Mouse (Mus musculus) megakaryocyte-erythroid progenitor cell, adult 5-6 weeks (primary cell): Measurements from ENCODE around the gene Ankrd2. TPM values are rescaled to one million over a fixed set of nuclear protein-coding genes. Genes with fewer than 3 reads are reported as not detected.

Experiments used
- ATAC-seq: replicated peaks from 2 replicates; pipeline ENCODE4 v1.8.0; 2016; ENCODE audit warnings: mild to moderate bottlenecking, inconsistent platforms; ENCODE audit not compliant: severe bottlenecking, poor library complexity, low FRiP score, low TSS enrichment
- total RNA-seq, 2 experiments: library from RNA; stranded (forward) in 1 of 2; stranded (reverse) in 1 of 2; fragments of 200-1000, 215-1000 nt in 1 of 2; fragments of >200 nt in 1 of 2; fragmentation: Nextera tagmentation in 1 of 2; gene quantifications; 2 replicates each; pipeline ENCODE4 v1.2.3; 2014 to 2017

Ankrd2 gene
- total RNA-seq, 2 experiments from 2014 or later, result not detected

- no peak for ATAC-seq
These were observed 24.7 kb upstream of the Ankrd2 start for GRCm38 (mm10) chr19:42011123-42011522.

DNA sequence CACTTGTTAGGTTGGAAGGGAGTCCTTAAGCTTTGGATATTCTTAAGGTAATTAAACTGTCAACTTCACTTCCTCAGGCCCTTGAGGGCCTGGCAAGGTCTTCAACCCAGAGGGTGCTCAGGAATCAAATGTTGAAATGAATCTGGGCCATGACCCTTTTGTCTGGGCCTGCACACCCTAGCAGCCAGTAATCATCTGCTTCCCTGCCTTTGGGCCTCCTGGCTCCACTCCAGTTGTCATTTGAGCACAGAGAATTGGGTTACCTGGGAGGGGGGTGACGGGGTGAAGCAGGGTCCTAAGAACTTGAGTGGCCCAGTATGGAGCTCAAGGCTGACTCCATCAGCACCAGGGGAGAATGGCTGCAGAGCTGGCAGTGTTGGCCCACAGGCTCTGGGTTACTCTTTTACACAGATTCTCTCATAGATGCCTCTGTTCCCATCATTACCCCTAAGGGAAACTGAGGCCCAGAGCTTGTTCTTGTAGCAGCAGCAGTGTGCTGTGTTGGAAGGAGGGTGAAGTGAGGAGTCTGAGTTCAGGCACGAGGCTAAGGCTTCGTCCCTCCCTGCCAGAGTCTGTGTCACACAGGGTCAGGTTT lies 21.5 kb upstream of the Ankrd2 start:
- ATAC-seq, result no peak

- no peak for ATAC-seq
These were observed 20.8 kb upstream of the Ankrd2 start for GRCm38 (mm10) chr19:42015001-42015400.

DNA sequence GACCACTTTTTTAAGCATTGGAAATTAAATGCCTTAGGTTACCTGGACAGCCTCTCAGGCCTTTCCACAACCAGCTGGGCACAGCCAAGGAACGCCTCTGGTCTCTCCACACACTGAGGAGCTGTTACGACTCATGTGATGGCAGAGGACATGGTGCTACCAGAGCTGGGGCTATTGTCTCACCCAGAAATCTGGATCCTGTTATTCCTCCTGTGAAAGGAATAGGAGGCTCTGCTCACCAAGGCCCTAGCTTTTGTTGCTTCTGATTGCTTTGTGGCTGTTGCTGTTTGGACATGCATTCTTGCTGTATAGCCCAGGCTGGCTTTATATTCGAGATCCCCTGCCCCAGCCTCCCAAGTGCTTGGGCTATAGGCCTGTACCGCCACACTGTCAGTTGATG lies 19.5 kb upstream of the Ankrd2 start:
- ATAC-seq, result no peak

GRCm38 (mm10) chr19:42016840-42017239 lies 19.0 kb upstream of the Ankrd2 start:
- no peak for ATAC-seq

DNA sequence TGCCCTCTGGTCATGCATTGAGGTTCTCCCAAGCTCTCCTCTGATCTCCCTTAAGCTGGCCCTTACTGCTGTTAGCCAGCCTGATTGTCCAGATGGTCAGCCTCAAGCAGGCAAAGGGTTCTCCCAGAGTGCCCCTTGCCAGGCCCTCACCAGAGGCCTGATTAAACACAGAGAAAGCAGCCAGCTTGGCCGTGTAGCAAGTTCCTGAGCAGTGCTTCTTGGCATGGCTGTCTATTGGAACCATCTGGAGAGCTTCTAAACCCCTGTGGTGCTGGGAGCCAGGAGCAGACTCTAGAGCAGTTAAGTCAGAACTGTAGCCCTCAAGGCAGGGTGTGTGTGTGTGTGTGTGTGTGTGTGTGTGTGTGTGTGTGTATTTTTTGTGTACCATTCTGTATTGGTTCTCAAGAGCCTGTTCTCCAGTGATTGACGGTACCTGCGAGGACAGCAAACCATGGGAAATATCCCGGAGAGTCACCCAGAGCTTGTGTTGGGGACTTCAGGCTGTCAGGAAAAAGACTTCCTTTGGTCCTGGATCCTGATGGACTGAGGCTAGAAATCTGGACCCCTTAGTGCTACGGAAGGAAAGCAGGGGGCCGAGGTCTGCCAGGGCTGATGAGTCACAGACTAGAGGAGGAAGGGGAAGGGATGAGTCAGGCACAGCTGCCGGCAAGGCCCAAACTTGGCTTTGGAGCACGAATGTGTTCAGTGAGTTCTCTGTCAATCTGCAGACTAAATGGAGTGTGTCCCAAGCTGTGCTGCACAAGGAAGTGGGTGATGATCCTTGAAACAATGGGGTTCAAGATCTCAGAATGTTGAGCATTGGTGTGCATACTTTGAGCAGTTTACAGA lies 18.2 kb upstream of the Ankrd2 start:
- ATAC-seq, result no peak

DNA sequence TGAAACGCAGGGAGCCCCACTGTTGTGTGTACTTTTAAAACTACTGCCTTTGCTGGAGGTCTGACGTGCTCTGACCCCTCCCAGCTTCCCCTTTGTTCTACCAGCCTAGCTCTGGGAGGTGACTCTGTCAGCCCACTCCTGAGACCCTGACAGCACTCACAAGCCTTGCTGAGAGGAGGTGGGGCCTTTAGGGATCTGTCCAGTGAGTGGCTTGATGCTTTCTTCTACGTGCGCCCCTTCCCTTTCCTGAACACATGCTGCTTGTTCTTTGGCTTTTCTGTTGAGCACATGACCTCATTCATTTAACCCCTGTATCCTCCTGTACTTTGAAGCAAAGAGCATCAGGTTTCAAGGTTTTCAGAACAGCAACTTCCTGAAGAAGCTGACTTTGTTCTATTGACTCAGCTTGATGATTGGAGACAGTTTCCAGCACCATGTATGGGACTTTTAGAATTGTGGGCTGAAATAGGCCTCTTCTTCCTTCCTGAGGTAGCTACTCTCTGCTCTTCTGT lies 16.7 kb upstream of the Ankrd2 start:
- ATAC-seq, result no peak

DNA sequence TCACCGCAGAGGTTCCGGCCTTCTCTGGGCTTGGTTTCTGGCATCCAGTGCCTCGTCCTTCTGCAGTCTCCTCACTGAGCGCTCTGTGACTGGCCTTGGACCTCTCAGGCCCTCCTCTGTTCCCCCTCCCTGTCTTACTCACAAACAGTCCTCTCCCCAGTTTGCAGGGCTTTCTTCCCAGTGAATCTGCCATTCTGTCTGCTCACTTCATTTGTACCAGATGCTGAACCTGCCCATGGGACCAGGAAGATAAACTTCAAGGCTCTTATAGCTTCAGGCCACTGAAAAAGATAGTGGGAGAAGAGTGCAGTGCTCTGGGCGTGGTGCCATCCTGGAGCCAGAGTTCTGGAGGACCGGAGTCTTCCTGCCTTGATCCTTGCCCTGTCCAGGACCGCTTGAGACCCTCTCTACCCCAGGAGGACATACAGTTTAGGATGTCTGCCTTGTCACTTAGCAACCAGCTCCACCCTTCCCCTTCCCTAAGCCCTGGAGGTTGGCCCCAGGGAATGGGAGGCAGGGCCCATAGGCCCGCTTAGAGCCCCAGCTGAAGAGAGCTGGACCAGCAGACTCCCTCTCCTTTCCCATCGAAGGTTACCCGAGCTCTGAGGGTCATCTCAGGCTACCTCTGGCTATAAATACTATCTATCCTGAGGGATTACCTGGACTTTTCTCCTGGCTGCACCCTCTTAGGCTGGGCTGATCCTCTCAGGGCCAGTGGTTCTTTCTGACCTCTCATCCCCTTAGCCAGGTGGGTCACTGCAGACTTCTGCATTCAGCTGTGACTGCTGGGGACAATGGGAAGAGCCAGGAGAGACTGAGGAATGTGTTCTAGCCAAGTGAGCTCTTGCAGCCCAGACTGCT lies 13.9 kb upstream of the Ankrd2 start:
- no peak for ATAC-seq

GRCm38 (mm10) chr19:42022542-42022848 lies 13.3 kb upstream of the Ankrd2 start:
- ATAC-seq, result no peak

- peak; percentile 95 for ATAC-seq
These were observed 9.6 kb upstream of the Ankrd2 start for GRCm38 (mm10) chr19:42026158-42026557.

DNA sequence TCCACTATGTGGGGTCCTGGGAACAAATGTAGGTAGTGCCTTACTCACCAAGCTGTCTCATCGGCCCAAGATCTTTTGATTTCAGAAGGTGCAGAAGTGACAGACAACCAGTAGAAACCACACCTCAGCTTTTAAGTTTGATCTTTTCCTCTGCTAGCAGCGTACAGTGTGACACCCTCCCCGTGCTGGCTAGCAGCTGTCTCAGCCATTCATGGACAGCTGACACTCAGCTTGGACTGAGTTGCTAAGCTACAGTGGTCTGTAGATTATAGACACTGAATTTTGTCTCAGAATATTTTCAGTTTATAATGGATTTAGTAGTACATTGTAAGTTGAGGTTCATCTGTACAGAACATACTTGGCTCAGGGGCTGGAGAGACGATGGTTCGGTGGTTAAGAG lies 4.7 kb upstream of the Ankrd2 start:
- ATAC-seq, result no peak

GRCm38 (mm10) chr19:42033611-42034010 lies 2.2 kb upstream of the Ankrd2 start:
- ATAC-seq, result no peak

DNA sequence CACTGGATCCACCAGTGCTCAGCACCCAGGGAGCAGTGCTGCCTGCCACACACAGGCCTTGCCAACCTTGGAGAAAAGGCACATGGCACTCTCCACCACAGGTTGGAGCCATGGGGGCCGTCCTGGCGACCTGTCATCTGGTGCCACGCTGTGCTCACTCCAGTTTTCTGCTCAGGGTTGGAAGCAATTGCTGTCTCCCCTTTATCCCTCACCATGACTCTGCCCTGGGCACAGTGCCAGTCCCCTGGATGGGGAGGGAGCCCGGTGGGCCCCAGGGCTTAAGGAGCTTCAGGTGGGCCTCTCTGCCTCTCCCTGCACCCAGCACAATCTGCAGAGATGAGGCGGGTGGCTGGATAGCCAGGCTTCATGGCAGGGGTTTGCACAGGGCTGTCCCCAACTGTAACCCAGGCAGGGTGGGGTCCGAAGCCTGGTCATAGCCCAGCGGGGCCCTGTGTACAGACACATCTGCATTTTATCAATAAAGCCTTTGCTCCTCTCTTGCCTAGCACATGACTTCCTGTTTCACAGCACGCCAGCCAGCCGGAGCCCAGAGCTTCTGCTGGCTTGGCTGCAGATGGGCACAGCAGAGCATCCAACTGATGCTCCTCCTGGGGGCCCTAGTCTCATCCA lies 1.5 kb upstream of the Ankrd2 start:
- no peak for ATAC-seq

GRCm38 (mm10) chr19:42034881-42035455 lies 832 bp upstream of the Ankrd2 start:
- ATAC-seq, result peak; percentile 21; the same call in 1 of the 2 replicates

- no peak for ATAC-seq
These were observed 557 bp downstream of the Ankrd2 start for GRCm38 (mm10) chr19:42036357-42036756.

GRCm38 (mm10) chr19:42037167-42037702 lies 1.4 kb downstream of the Ankrd2 start:
- ATAC-seq, result no peak

GRCm38 (mm10) chr19:42038310-42038709 lies 2.5 kb downstream of the Ankrd2 start:
- no peak for ATAC-seq

GRCm38 (mm10) chr19:42043988-42044387 lies 8.2 kb downstream of the Ankrd2 start:
- ATAC-seq, result no peak
